Mouse (Mus musculus): ENCODE results near the gene Banp. TPM values are rescaled to one million over a fixed set of nuclear protein-coding genes. Genes with fewer than 3 reads are reported as not detected.
A peak's percentile ranks its signal among the peaks of the same experiment; 100 is the strongest.

Banp gene
- polyA plus RNA-seq, 1 experiment from 2014 or later: 49.9 TPM

DNA sequence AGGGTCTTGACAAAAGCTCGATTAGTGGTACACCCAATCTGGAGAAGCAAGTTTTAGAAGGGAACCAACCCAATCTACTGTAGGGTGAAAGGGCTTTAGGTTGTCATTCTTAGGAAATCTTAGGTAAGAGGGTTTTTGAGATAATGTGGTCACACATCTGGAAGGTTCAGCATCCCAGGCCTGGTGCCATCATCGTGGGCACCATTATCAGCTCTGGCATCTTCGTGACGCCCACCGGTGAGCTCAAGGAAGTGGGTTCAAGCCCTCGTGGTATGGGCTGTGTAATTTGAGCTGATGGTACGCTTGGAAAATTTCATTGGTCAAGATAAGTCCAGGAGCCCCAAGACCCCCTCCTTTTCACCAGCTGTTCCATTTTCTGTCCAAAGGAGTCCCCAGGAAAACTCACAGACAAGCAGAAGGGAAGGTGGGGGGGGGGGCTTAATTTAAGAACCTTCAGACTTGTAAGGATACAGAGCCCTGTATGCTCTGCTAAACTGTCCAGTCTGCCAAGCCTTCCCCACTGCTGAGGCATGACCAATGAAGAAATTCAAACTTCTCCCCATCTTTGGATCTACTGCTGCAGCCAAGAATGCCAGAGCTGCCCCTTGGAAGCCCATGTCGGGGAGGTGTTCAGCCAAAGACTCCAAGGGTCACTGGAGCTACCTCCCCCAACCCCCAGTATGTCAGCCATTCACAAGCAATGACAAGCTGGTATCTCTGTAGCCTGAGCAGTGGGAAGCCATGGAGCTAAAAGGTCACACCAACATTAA lies 41.0 kb upstream of the Banp start:
- Histone ChIP-seq H3K4me3 (ENCODE audit: low read length) (no peak overlapping the region; the same call in 1 of the 2 replicates), H3K4me1 (ENCODE audit: control insufficient read depth, insufficient read depth, low read depth, low read length) (peaks cover 22% of the 10 kb centered on the region), H3K27ac (ENCODE audit: low read depth, low read length) (no peak overlapping the region), H3K9me3 (ENCODE audit: control insufficient read depth, low read length) (no peaks in the 10 kb centered on the region), H3K36me3 (ENCODE audit: control insufficient read depth, insufficient read depth, low read length) (no peaks in the 10 kb centered on the region), H3K9ac (ENCODE audit: low read depth, low read length) (no peak overlapping the region), H3K4me2 (ENCODE audit: low read length) (peak overlapping the region; percentile 96), H3K27me3 (replicated peaks; ENCODE audit: control insufficient read depth, insufficient read depth, low read length) (no peaks in the 10 kb centered on the region)
- 70% methylated on average over 8 of the region's 8 CpGs for WGBS
- ATAC-seq: no peak

DNA sequence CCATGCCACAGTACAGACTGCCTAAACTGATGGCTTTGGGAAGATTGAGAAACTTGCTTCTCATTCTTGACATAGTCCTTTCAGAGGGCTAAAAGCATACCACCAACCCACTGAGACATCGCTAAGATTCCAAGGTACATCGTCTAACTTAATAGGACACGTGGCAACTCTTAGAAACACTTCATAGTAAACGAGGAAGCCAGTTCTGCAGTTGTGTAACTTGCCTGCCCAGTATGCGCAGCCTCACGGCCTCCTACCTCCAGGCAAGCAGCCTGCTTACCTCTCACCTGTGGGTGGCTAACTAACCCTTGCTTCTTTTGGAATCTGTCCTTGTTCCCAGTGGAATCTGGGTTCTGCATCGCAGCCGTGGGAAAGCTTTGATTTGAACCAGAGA lies 40.4 kb upstream of the Banp start:
- Histone ChIP-seq H3K4me3 (ENCODE audit: low read length) (no peak overlapping the region), H3K36me3 (ENCODE audit: control insufficient read depth, insufficient read depth, low read length) (no peaks in the 10 kb centered on the region), H3K9me3 (ENCODE audit: control insufficient read depth, low read length) (no peaks in the 10 kb centered on the region), H3K27ac (ENCODE audit: low read depth, low read length) (no peak overlapping the region), H3K9ac (ENCODE audit: low read depth, low read length) (no peak overlapping the region), H3K27me3 (replicated peaks; ENCODE audit: control insufficient read depth, insufficient read depth, low read length) (no peaks in the 10 kb centered on the region), H3K4me2 (ENCODE audit: low read length) (no peak overlapping the region), H3K4me1 (ENCODE audit: control insufficient read depth, insufficient read depth, low read depth, low read length) (peaks cover 20% of the 10 kb centered on the region)
- 76% methylated on average over 8 of the region's 8 CpGs for WGBS
- ATAC-seq: no peak

DNA sequence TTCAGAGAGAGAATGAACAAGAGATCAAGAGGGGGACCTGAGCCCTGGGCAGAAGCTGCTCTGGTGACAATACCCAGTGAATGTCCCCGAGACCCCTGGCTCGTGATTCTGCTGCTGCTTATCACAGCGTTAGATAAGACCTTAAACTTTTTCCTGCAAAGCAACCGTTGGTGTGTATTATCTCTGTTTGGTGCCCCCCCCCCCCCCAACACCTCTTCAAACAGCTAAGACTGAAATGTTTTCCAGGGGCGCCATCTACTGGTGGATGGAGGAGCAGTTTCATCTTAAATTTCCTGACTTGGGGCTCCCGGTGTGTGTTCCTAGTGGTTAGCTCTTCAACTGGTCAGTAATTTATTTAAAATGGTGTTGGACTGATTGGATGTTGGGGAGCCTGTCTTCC lies 39.9 kb upstream of the Banp start:
- Histone ChIP-seq H3K9me3 (ENCODE audit: control insufficient read depth, low read length) (no peaks in the 10 kb centered on the region), H3K27me3 (replicated peaks; ENCODE audit: control insufficient read depth, insufficient read depth, low read length) (no peaks in the 10 kb centered on the region), H3K4me3 (ENCODE audit: low read length) (no peak overlapping the region), H3K4me1 (ENCODE audit: control insufficient read depth, insufficient read depth, low read depth, low read length) (peaks cover 20% of the 10 kb centered on the region), H3K27ac (ENCODE audit: low read depth, low read length) (no peak overlapping the region), H3K36me3 (ENCODE audit: control insufficient read depth, insufficient read depth, low read length) (no peaks in the 10 kb centered on the region), H3K4me2 (ENCODE audit: low read length) (no peak overlapping the region), H3K9ac (ENCODE audit: low read depth, low read length) (no peak overlapping the region)
- no peak for ATAC-seq
- 4% methylated on average over 6 of the region's 6 CpGs for WGBS

DNA sequence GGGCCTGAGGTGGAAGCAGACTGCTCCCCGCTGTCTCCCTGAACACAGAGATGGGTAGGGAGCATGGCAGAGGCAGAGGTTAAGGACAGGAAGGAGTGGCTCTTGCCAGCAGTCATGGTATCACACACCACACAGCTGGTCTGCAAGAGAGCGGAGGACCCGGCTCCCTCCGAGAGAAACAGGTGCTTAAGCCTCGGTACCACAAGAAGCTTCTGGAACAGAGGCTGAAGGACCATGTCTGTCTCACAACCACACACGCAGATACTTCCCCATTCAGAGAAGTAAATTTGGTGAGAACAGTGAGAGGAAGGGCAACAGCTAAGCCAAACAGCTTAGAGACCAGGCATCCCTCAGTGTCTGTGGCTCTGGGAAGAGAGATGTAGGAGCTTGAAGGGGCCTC lies 38.1 kb upstream of the Banp start:
- Histone ChIP-seq H3K27ac (ENCODE audit: low read depth, low read length) (no peak overlapping the region; the same call in 1 of the 2 replicates), H3K27me3 (replicated peaks; ENCODE audit: control insufficient read depth, insufficient read depth, low read length) (no peaks in the 10 kb centered on the region), H3K9ac (ENCODE audit: low read depth, low read length) (no peak overlapping the region), H3K4me3 (ENCODE audit: low read length) (no peak overlapping the region), H3K4me1 (ENCODE audit: control insufficient read depth, insufficient read depth, low read depth, low read length) (peaks cover 5% of the 10 kb centered on the region), H3K4me2 (ENCODE audit: low read length) (no peak overlapping the region), H3K9me3 (ENCODE audit: control insufficient read depth, low read length) (no peaks in the 10 kb centered on the region), H3K36me3 (ENCODE audit: control insufficient read depth, insufficient read depth, low read length) (no peaks in the 10 kb centered on the region)
- 98% methylated on average over 6 of the region's 6 CpGs for WGBS
- ATAC-seq: no peak

DNA sequence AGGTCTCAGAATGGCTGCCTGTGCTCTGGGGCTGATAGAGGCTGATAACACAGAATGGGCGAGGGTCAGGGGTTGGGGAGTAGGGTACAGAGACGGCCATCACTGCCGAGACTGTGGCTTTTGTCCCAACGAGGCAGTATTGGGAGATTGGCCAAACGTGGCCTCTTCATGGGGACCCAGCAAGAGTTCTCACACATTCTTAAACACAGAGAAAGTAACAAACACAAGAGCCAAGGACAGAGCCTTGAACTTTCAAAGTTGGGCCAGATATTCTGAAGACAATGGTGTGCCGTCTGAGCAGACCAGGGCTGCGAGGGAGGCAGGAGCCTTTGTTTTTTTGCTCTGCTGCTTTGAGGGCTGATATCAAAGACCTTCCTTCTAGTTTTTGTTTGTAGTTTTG lies 37.6 kb upstream of the Banp start:
- Histone ChIP-seq H3K9me3 (ENCODE audit: control insufficient read depth, low read length) (no peaks in the 10 kb centered on the region), H3K9ac (ENCODE audit: low read depth, low read length) (no peak overlapping the region), H3K4me1 (ENCODE audit: control insufficient read depth, insufficient read depth, low read depth, low read length) (peaks cover 5% of the 10 kb centered on the region), H3K4me2 (ENCODE audit: low read length) (no peak overlapping the region), H3K27ac (ENCODE audit: low read depth, low read length) (no peak overlapping the region; the same call in 1 of the 2 replicates), H3K36me3 (ENCODE audit: control insufficient read depth, insufficient read depth, low read length) (no peaks in the 10 kb centered on the region), H3K4me3 (ENCODE audit: low read length) (no peak overlapping the region), H3K27me3 (replicated peaks; ENCODE audit: control insufficient read depth, insufficient read depth, low read length) (no peaks in the 10 kb centered on the region)
- 55% methylated on average over 7 of the region's 7 CpGs for WGBS
- ATAC-seq: no peak

DNA sequence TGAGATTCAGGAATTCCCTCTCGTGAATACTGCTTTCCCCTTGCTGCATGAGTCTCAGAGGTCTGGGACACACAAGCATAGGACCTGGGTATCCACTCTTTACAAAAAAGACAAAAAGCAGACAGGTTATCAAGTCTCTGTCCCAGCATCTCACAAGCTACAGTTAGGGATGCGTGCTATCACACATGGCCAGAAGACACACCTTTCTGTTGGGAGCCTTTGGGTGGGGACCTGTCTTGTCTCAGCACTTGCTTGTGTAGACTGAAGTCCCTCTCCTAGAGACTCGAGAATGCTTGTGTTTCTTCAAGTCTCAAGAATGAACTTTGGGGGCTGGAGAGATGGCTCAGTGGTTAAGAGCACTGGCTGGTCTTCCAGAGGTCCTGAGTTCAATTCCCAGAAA lies 36.7 kb upstream of the Banp start:
- no peaks in the 10 kb centered on the region for H3K9me3 ChIP-seq (ENCODE audit: control insufficient read depth, low read length)
- no peak overlapping the region for H3K27ac ChIP-seq (ENCODE audit: low read depth, low read length)
- ATAC-seq: no peak
- WGBS: 72% methylated on average over 3 of the region's 3 CpGs
- peaks cover 3% of the 10 kb centered on the region for H3K4me1 ChIP-seq (ENCODE audit: control insufficient read depth, insufficient read depth, low read depth, low read length)
- H3K4me2 ChIP-seq (ENCODE audit: low read length): no peak overlapping the region
- no peak overlapping the region for H3K9ac ChIP-seq (ENCODE audit: low read depth, low read length)
- no peak overlapping the region for H3K4me3 ChIP-seq (ENCODE audit: low read length)
- no peaks in the 10 kb centered on the region for H3K36me3 ChIP-seq (ENCODE audit: control insufficient read depth, insufficient read depth, low read length)
- no peaks in the 10 kb centered on the region for H3K27me3 ChIP-seq (replicated peaks; ENCODE audit: control insufficient read depth, insufficient read depth, low read length)

DNA sequence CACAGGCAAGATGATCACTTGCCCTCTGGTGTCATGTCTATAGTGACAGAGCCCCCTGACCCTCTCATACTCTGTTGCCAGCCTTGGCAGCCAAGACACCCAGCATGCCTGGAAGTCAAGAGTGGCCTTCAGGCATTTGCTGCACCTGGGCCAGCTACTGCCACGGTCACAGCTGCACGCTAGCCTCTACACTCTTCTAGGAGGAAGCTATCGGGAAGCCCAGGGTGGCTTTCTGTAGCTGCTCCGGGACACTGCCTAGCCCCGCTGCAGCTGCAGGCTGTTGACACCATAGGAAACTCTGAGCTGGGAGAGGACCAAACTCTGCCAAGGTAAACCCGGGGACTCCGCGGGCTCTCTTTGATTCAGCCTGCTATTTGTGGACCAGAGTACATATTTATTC lies 36.2 kb upstream of the Banp start:
- Histone ChIP-seq H3K4me3 (ENCODE audit: low read length) (no peak overlapping the region), H3K9ac (ENCODE audit: low read depth, low read length) (no peak overlapping the region), H3K36me3 (ENCODE audit: control insufficient read depth, insufficient read depth, low read length) (no peaks in the 10 kb centered on the region), H3K4me2 (ENCODE audit: low read length) (no peak overlapping the region), H3K4me1 (ENCODE audit: control insufficient read depth, insufficient read depth, low read depth, low read length) (no peaks in the 10 kb centered on the region; the same call in 1 of the 2 replicates), H3K9me3 (ENCODE audit: control insufficient read depth, low read length) (no peaks in the 10 kb centered on the region), H3K27ac (ENCODE audit: low read depth, low read length) (no peak overlapping the region), H3K27me3 (replicated peaks; ENCODE audit: control insufficient read depth, insufficient read depth, low read length) (no peaks in the 10 kb centered on the region)
- 71% methylated on average over 8 of the region's 8 CpGs for WGBS
- no peak for ATAC-seq

DNA sequence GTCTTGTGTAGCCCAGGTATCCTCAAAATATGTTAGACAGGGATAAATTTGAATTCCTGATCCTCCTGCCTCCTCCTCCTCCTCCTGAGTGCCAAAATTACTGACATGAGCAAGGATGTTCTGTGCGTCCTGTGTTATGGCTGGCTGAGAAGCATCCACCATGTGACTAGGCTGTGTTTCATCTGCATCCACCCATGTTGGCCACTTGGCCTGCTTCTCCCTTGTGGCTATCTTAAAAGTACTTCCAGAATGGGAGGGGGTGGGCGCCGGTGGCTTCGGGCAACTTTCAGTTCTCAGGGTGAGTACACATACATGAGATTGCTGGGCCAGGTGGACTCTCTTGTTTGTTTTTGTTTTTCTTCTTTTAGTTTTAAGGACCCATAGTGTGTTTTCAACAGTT lies 30.4 kb upstream of the Banp start:
- no peaks in the 10 kb centered on the region for H3K4me1 ChIP-seq (ENCODE audit: control insufficient read depth, insufficient read depth, low read depth, low read length)
- no peaks in the 10 kb centered on the region for H3K36me3 ChIP-seq (ENCODE audit: control insufficient read depth, insufficient read depth, low read length)
- ATAC-seq: no peak
- H3K9me3 ChIP-seq (ENCODE audit: control insufficient read depth, low read length): no peaks in the 10 kb centered on the region
- no peak overlapping the region for H3K4me2 ChIP-seq (ENCODE audit: low read length)
- H3K27me3 ChIP-seq (replicated peaks; ENCODE audit: control insufficient read depth, insufficient read depth, low read length): no peaks in the 10 kb centered on the region
- no peak overlapping the region for H3K9ac ChIP-seq (ENCODE audit: low read depth, low read length)
- no peak overlapping the region for H3K4me3 ChIP-seq (ENCODE audit: low read length)
- WGBS: 67% methylated on average over 4 of the region's 4 CpGs
- H3K27ac ChIP-seq (ENCODE audit: low read depth, low read length): no peak overlapping the region

DNA sequence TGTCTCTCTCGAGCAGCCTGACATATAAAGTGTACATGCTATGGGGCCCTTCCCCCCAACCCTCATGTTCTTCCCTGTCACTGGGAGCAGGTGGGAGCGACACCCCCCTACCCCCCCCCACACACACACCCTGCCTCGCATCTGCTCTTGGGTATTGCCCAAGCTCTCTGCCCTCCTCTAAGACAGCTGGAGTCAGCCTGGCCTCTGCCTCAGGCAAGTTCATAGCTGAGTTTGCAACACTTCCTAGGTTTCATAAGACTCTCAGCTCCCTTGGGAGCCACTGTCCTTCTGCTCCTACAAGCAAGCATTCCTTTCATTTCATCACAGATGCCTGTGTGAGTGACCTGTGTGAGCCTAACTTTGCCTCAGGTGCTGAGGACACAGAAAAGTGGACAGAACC lies 29.8 kb upstream of the Banp start:
- H3K9ac ChIP-seq (ENCODE audit: low read depth, low read length): no peak overlapping the region

More for the DNA sequence above, 29.8 kb upstream of the Banp start:
- no peak overlapping the region for H3K27ac ChIP-seq (ENCODE audit: low read depth, low read length)
- H3K4me2 ChIP-seq (ENCODE audit: low read length): no peak overlapping the region
- no peaks in the 10 kb centered on the region for H3K27me3 ChIP-seq (replicated peaks; ENCODE audit: control insufficient read depth, insufficient read depth, low read length)
- H3K4me1 ChIP-seq (ENCODE audit: control insufficient read depth, insufficient read depth, low read depth, low read length): no peaks in the 10 kb centered on the region
- no peaks in the 10 kb centered on the region for H3K36me3 ChIP-seq (ENCODE audit: control insufficient read depth, insufficient read depth, low read length)
- 40% methylated on average over 3 of the region's 3 CpGs for whole genome bisulfite sequencing
- no peaks in the 10 kb centered on the region for H3K9me3 ChIP-seq (ENCODE audit: control insufficient read depth, low read length)
- H3K4me3 ChIP-seq (ENCODE audit: low read length): no peak overlapping the region
- ATAC-seq: no peak

All from hindbrain, embryonic 16.5 days (tissue).